Mouse (Mus musculus) kidney, adult 9 months (tissue): ENCODE measurements around the gene Dusp22.

ENCODE experiments used
- DNase-seq: peaks from one replicate; pipeline ENCODE4 v3.0.0; 2022

Dusp22 gene

GRCm38 (mm10) chr13:30659613-30660505 is at the start of gene Dusp22:
TSS of gene Dusp22 (plus strand) at chr13:30659999.
- DNase-seq, result peak; percentile 90

GRCm38 (mm10) chr13:30612079-30612794 is 47.6 kb upstream of the Dusp22 start:
- no peak for DNase-seq

DNA sequence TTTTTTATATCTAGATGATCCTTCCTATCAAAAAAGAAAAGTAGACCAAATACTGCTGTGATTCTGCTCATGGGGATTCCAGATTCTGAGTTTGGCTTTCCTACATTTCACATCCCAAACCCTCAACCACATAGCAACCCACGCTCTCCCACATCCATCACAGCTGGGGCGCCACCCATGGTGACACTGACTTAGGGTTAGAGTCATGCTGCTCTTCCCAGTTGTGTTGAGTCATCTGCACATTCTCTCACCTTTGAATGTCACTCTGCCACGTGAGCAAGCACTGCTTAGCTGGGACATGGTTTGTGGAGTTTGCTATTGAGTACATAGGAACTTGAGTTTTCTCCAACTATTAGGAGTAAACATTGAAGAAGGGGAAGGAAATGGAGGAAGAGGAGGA is 40.1 kb upstream of the Dusp22 start:
- no peak for DNase-seq

DNA sequence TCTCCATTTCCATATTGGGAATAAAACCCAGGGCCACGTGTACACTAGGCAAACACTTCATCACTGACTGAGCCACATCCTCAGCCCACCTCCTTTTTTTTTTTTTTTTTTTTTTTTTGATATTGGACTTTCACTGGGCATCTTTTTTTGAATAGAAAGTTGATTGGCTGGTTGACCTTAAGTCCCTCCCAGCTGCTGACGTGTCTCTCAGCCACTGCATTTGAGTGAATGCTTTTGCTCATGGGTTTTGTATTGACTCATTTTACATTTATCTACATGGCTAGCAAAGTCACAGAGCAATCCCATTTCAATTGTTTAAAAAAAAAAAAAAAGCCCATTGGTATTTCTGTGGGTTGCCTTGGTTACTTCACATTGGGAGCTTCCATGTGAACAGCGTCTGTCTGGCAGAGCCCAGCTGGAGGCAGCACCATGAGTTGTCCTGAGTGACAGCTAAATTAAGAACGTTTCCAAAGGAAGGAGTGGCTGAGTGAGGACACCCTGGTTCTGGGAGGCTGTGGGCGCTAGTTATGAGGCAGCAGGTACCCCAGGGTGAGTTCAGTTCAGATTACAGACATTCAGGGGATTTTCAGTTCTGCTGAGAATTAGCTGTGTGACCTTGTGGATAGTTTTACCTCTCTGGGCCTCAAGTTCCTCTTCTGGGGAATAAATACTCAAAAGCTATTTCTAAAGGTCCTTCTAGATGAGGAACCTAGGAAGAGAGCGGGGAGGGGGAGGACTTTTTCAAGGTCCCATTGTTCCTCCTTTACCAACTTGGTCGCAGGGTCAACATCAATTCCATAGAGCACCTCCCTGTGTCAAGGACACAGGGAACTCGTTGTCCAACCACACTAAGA is 31.4 kb upstream of the Dusp22 start:
- no peak for DNase-seq

- DNase-seq, result no peak
Observed at GRCm38 (mm10) chr13:30629794-30630410, 29.9 kb upstream of the Dusp22 start.

DNA sequence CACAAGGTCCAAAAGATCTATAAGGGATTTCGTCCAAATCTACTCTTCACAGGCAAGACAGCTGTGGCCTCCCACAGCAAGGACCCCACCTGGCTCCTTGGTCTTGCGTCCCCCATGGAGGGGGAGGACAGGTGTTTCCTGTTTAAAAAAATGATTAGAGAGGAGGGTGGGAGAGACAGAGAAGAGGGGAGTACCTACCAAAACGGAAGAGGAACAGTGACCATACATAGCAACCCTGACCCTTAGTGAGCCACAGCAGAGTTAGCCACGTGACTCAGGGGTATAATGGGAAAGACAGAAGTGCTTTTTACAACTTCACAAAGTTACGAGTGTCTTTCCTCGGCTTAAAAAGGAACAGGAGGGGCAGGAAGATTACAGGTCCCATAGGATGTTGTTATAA is 26.8 kb upstream of the Dusp22 start:
- DNase-seq, result no peak

DNA sequence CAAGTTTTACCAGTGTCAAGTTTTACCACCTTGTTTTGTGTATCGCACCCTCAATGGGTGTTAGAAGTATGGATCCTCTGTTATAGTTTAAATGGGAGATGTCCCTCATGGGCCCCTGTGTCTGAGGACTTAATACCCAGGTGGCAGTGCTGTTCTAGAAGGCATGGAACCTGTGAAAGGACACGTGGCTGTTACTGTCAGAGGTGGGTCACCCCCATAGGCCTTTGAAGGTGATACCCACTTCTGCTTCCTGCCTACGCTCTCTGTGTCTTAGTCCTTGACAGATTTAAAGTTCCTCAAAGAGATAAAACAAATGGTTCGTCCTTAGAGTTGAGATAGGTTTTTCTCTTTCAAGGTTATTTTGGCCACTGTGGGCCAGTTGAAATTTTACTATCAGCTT is 23.3 kb upstream of the Dusp22 start:
- no peak for DNase-seq

GRCm38 (mm10) chr13:30638378-30639115 is 21.3 kb upstream of the Dusp22 start:
- no peak for DNase-seq

- no peak for DNase-seq
Observed at GRCm38 (mm10) chr13:30642053-30642452, 17.7 kb upstream of the Dusp22 start.

- no peak for DNase-seq
Observed at GRCm38 (mm10) chr13:30648461-30648860, 11.3 kb upstream of the Dusp22 start.

GRCm38 (mm10) chr13:30649197-30649596 is 10.6 kb upstream of the Dusp22 start:
- no peak for DNase-seq

DNA sequence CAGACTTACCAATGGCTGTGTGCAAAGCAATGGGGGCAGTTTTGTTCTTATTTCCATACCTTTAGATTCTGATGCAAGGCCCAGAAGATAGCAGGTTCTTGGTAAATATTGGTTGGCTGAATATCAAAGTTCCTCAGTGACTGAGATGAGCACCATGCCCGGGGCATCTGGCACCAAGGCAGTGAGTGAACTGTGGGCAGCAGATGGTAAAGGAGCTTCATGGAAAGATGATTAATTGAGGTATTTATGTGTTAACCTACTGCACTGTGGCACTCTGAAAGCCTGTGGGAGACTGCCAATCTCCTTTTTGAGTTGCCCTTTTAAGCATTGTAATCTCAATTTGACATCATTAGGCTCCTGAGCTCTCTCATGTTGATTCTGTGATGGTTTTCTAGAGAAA is 9.1 kb upstream of the Dusp22 start:
- no peak for DNase-seq

DNA sequence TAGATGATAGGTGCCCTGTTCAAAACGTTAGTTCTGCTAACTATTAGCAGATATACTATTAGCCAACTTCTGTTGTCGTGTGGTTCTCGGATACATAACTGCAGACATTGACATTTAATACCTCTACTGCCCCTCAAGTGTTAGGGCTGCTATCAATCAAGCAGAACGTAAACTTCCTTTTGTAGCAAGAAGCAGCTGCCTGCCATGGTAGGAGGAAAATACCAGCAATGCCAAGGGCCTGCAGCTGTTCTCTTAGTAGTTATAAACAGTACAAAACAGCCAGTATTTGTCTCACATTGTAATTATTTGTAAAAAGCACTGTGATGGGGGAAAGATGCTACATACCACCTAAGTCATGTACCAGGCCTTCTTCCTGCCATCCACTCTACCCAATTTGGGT is 6.7 kb upstream of the Dusp22 start:
- no peak for DNase-seq

DNA sequence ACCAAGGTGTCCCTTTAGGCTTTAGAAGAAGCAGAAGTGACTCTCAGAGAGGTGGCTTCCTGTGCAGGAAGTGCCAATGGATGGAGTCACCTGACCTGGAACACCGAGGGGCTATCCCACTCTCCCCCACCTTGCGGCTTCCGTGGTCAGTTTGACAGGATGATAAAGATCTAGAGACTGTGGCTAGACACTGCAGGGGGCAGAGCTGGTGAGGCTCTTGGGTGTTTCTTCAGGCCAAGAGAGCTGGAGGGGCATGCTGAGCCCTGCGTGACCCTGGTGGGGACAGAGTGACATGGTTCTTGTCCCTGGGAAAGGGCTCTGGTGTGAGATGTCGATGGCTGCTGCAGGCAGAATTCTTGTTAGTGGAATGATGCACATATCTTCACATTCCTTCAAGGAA is 5.3 kb upstream of the Dusp22 start:
- no peak for DNase-seq

GRCm38 (mm10) chr13:30656909-30657308 is 2.9 kb upstream of the Dusp22 start:
- DNase-seq, result no peak

GRCm38 (mm10) chr13:30657779-30658178 is 2.0 kb upstream of the Dusp22 start:
- no peak for DNase-seq

GRCm38 (mm10) chr13:30658201-30658996 is 1.4 kb upstream of the Dusp22 start:
- DNase-seq, result no peak

DNA sequence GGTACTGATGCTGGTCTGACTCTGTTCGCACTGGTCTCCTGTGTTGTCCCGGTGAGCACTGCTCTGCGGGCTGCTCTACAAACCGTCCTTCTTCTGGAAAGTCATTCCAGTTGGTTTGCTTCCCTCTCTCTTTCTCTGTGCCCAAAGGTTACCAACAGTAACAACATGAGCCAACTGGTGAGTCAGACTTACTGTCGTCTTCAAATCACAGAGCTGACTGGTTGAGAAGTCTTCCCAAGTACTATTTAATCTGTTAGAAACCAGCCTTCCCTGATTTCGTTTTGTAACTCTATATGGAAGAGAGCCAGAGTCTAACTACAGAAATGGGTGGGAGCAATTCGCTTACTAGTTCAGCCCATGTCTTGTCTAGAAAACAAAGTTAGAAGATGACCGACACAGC is 5.5 kb downstream of the Dusp22 start:
- DNase-seq, result peak; percentile 74

DNA sequence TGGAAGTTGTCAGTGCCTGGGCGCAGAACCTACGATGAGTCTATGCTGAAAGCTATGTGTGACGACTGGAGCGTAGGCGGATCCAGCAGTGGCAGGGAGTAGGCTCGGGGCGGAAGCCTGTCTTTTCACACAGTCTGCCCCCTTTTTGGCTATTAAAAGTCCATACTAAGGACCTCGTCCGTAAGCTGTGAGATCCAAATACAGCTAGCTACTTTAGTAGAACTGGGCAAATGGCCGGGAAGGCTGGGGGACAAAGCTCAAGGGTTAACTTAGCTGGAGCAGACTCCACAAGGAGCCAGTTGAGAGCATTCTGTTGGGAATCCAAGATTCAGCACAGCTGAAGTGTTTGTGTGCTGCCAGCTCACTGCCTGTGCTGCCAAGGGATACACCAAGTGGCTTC is 6.7 kb downstream of the Dusp22 start:
- peak; percentile 93 for DNase-seq

DNA sequence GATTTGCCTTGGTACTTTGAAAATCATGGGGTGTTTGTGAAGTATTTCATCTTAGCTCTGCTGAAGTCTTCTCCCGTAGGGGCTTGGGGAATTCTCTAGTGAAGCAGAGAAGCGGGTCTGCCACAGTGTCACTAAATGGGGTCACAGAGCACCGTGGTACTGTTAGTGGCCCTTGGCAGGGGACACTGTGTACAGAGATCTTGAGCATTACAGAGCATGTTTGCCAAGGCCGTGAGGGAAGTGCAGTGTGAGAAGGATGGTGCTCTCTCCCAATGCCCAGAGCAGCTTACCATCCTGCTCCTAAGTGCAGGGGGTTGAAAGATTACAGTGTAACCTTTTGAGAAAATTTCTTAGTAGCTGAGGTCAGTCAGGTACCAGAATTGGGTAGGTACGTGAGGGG is 8.5 kb downstream of the Dusp22 start:
- DNase-seq, result peak; percentile 10

- no peak for DNase-seq
Observed at GRCm38 (mm10) chr13:30669277-30669676, 9.5 kb downstream of the Dusp22 start.
